Mouse (Mus musculus) megakaryocyte, embryonic 14.5 days (primary cell): ENCODE data around the gene Pim2. TPM values are rescaled to one million over a fixed set of nuclear protein-coding genes. Genes with fewer than 3 reads are reported as not detected.
A peak's percentile ranks its signal among the peaks of the same experiment; 100 is the strongest.

Experiments used
- H3K27me3 ChIP-seq: replicated peaks from 2 replicates; pipeline ENCODE3; 2012; ENCODE audit warnings: inconsistent platforms
- H3K36me3 ChIP-seq: replicated peaks from 2 replicates; pipeline ENCODE3; 2012; ENCODE audit warnings: low read length, inconsistent platforms, mixed read lengths
- H3K4me1 ChIP-seq: 2 replicates; pipeline ENCODE4 v1.6.1; 2012; ENCODE audit warnings: inconsistent platforms
- H3K4me3 ChIP-seq: replicated peaks from 2 replicates; pipeline ENCODE3; 2012; ENCODE audit warnings: moderate library complexity, mild to moderate bottlenecking, inconsistent platforms
- H3K9me3 ChIP-seq: 2 replicates; pipeline ENCODE4 v1.6.1; 2012; ENCODE audit warnings: inconsistent platforms
- FLI1 ChIP-seq: IDR thresholded peaks from 2 replicates; pipeline ENCODE4 v1.6.1; 2012; ENCODE audit warnings: low read length, inconsistent platforms, mixed read lengths
- GATA1 ChIP-seq: IDR thresholded peaks from 3 replicates; pipeline ENCODE4 v1.6.1; 2012; ENCODE audit warnings: mixed read lengths, low read length, inconsistent platforms, borderline replicate concordance
- polyA plus RNA-seq: library from polyadenylated mRNA; stranded (reverse); fragments of >175 nt; gene quantifications from 2 replicates; pipeline ENCODE4 v1.2.3, GENCODE M21; 2012; ENCODE audit warnings: low replicate concordance; ENCODE audit not compliant: insufficient read depth

The Pim2 gene
- polyA plus RNA-seq, 1 experiment: 177 TPM

DNA sequence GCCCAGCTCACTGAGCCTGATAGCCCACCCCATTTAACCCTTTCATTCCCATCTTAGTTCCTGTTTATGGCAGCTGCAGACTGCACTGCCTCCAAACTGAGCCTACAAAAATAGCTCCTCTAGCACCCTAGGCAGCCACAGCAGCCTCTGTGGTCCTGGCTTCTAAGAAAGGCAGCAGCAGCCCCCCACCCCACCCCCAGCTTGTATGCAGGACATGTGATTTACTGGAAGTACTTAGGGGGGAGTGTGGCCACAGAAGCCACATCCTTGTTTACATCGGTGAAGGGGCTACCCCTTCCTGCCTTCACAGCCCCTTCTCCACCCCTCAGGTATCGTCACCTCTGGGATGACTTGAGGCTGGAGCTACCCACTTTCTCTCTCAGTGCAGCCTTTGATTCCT, 12.7 kb upstream of the Pim2 start:
- H3K9me3 ChIP-seq: no peaks in the 10 kb centered on the region
- H3K4me1 ChIP-seq: peaks cover 78% of the 10 kb centered on the region
- H3K27me3 ChIP-seq: no peaks in the 10 kb centered on the region
- H3K4me3 ChIP-seq: peak overlapping the region; percentile 69
- H3K36me3 ChIP-seq: peaks cover 47% of the 10 kb centered on the region
- TF ChIP-seq GATA1 (no peak), FLI1 (no peak)

- H3K36me3 ChIP-seq: peaks cover 47% of the 10 kb centered on the region
- TF ChIP-seq FLI1 (no peak), GATA1 (no peak)
- H3K4me1 ChIP-seq: peaks cover 74% of the 10 kb centered on the region
These were observed 12.3 kb upstream of the Pim2 start for GRCm38 (mm10) chrX:7865786-7866185.

DNA sequence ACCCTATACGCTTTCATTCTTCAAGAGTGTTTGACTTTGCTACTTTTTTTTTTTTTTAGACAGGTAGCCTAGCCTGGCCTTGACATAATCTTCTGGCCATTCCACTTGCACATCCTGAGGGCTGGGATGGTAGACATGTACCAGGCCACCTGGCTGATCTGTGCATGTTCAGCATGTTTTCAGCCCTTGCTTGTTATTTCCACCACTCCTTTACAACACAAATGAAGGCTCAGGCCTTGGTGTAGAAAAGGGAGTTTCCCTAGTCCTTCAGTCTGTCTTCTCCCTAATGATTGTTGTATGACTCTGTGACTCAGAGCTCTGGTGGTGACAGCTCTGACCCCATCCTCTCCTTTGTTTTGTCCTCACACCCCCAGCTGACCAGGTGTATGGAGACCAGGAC, 10.9 kb upstream of the Pim2 start:
- Histone ChIP-seq H3K4me3 (no peak overlapping the region), H3K36me3 (peaks cover 52% of the 10 kb centered on the region), H3K4me1 (peaks cover 60% of the 10 kb centered on the region), H3K9me3 (no peaks in the 10 kb centered on the region), H3K27me3 (no peaks in the 10 kb centered on the region)
- TF ChIP-seq GATA1 (no peak), FLI1 (no peak)

More at GRCm38 (mm10) chrX:7865786-7866185, 12.3 kb upstream of the Pim2 start:
- H3K4me3 ChIP-seq: peak overlapping the region; percentile 4
- no peaks in the 10 kb centered on the region for H3K27me3 ChIP-seq
- no peaks in the 10 kb centered on the region for H3K9me3 ChIP-seq

DNA sequence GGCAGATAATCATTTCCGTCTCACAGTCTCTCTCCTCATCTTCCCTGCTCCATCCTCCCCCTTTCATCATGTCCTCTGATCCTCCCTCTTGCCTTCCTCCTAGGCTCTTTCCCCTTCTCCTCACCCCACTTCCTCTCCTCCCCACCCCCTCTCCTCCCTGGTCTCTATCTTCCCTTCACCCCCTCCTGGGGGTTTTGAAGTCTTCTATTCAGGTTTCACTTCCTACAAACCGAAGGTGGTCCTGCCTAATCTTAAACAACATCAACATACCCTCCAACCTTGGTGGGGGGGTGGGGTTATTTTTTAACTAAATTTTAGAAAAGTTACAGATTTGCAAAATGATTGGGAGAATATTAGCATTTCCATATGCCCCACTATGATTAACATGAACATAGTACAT, 9.6 kb upstream of the Pim2 start:
- Histone ChIP-seq H3K4me1 (peaks cover 59% of the 10 kb centered on the region), H3K27me3 (no peaks in the 10 kb centered on the region), H3K4me3 (no peak overlapping the region), H3K9me3 (no peaks in the 10 kb centered on the region), H3K36me3 (peaks cover 66% of the 10 kb centered on the region)
- TF ChIP-seq FLI1 (no peak), GATA1 (no peak)

- Histone ChIP-seq H3K9me3 (no peaks in the 10 kb centered on the region), H3K4me3 (no peak overlapping the region), H3K36me3 (peaks cover 79% of the 10 kb centered on the region), H3K4me1 (peaks cover 52% of the 10 kb centered on the region), H3K27me3 (no peaks in the 10 kb centered on the region)
- TF ChIP-seq GATA1 (no peak), FLI1 (no peak)
These were observed 8.2 kb upstream of the Pim2 start for GRCm38 (mm10) chrX:7869826-7870225.

GRCm38 (mm10) chrX:7878495-7878894, 433 bp downstream of the Pim2 start:
- TF ChIP-seq FLI1: no peak
- no peak for TF ChIP-seq GATA1
- Histone ChIP-seq H3K27me3 (no peaks in the 10 kb centered on the region), H3K9me3 (0 out of 2 replicates have a peak, but pooled peaks cover 6% of the 10 kb centered on the region), H3K4me1 (peaks cover 27% of the 10 kb centered on the region), H3K4me3 (peak overlapping the region; percentile 95), H3K36me3 (peaks cover 47% of the 10 kb centered on the region)

GRCm38 (mm10) chrX:7879819-7880218, 1.8 kb downstream of the Pim2 start:
- TF ChIP-seq GATA1 (no peak), FLI1 (no peak)
- Histone ChIP-seq H3K4me1 (peaks cover 25% of the 10 kb centered on the region), H3K27me3 (no peaks in the 10 kb centered on the region), H3K36me3 (peaks cover 34% of the 10 kb centered on the region), H3K4me3 (peak overlapping the region; percentile 95), H3K9me3 (0 out of 2 replicates have a peak, but pooled peaks cover 6% of the 10 kb centered on the region)

DNA sequence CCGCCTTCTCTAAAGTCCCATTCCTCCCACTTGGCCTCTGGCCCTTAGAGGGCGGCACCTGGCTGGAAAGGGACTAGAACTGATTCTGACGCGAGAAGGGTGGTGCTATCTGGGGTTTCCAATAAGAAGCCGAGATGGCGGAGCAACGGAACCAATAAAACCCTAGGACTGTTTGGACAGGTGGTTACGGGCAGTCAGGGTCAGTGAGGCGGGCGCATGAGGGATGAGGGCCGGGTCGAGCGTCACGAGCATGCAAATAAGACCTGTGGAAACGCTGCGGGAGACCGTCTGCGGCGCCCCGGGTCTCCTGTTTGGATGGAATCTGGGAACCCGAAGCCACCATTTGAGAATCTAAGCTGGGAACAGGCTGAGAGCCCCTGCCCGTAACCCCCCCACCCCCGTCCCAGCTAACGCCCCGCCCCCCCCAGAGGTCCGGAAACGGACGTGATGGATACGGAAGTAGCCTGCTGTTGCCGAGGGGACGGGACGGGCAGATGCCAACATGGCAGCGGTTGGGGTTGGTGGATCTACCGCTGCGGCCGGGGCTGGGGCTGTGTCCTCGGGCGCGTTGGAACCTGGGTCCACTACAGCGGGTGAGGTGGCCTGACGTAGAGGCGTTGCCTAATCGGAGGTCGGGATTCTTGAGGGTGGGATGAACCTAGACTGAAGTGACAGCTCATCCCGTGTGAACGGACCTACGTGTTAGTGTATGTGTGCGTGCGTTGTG, 5.9 kb downstream of the Pim2 start, which contains the start of gene Slc35a2:
Slc35a2 (plus strand) TSS at position 188 of the 727 bp plus-strand sequence.
- Histone ChIP-seq H3K27me3 (no peaks in the 10 kb centered on the region), H3K4me3 (peak within 1 kb of the TSS; percentile 97), H3K9me3 (no peaks in the 10 kb centered on the region), H3K4me1 (peaks cover 28% of the 10 kb centered on the region), H3K36me3 (peaks cover 46% of the 10 kb centered on the region)
- TF ChIP-seq GATA1 (no peak), FLI1 (no peak)

DNA sequence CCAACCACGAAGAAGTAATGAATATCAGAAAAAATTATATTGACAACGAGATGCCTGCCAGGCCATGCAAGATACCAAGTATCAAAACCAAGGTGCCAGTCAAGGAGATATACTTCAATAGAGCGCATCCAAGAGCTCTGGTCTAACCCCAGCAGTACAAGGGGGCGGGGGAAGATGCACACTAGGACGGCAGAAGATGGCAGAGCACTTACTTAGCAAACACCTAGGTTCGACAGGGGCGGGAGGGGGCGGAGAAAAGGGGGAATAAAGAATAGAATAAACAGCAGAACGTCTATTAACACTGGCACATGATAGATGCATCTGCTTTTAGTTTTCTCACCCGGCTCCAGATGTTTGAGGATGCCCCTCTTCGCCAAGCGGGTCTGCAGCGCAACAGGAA, 20.1 kb downstream of the Pim2 start:
- H3K27me3 ChIP-seq: no peaks in the 10 kb centered on the region
- 0 out of 2 replicates have a peak, but pooled peaks cover 3% of the 10 kb centered on the region for H3K9me3 ChIP-seq
- H3K4me3 ChIP-seq: peak overlapping the region; percentile 96
- peaks cover 17% of the 10 kb centered on the region; the same call in 1 of the 2 replicates for H3K4me1 ChIP-seq
- H3K36me3 ChIP-seq: peaks cover 47% of the 10 kb centered on the region
- TF ChIP-seq FLI1: no peak
- TF ChIP-seq GATA1: no peak

DNA sequence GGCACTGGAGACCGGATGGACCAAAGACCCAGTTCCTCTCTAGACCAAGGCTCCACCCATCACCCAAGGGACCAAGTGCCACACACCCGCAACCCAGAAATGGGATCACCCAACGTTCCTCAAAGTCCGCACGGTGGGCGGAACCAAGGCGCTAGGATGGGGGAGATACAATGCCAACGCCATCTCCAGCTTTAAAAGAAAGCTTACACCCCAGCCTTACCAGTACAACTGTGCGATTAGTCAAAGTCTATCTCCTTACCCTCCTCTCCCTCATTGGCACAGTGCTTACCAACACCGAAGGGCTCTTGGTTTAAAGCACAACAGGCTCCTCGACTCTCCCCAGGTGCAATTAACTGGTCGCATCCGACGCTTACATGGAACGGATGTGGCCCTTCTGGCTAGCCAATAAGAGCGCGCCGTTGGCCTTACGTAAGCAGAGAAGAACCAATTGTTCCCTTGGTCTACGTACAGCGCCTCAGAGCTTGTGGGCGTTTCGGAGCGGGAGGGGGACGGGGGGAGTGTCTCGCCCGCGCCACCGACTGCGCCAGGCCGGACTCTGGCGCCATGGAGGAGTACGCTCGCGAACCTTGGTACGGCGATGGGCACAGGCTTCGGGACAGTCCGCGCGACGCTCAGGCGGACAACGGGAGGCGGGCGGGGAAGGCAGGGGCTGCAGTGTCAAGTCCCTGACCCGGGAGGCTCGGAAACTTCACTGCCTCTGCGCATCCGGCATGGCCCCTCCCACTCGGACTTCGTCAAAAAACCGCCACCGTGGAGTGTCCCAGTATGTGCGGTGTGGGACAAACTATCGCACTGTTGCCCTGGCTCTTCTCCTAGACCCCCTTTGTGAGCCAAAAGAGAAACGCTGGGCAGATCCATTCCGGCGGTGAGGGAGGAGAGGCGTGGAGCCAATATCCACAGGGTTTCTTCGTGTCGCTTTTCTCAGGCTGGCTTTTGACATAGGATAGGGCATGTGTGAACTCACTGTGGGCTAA, 21.1 kb downstream of the Pim2 start, which contains the start of the genes Pqbp1 and Timm17b:
Pqbp1 (minus strand) TSS at position 390 of the 995 bp plus-strand sequence.
Timm17b (plus strand) TSS at position 478 of the 995 bp plus-strand sequence.
- Histone ChIP-seq H3K4me3 (peak within 1 kb of the TSS; percentile 96), H3K36me3 (peaks cover 45% of the 10 kb centered on the region), H3K9me3 (0 out of 2 replicates have a peak, but pooled peaks cover 3% of the 10 kb centered on the region), H3K4me1 (peaks cover 17% of the 10 kb centered on the region; the same call in 1 of the 2 replicates), H3K27me3 (no peaks in the 10 kb centered on the region)
- TF ChIP-seq GATA1 (no peak), FLI1 (no peak)
